Mouse (Mus musculus) liver, adult (tissue): Measurements from ENCODE around the gene Bnc1.

ENCODE experiments used
- GATA4 ChIP-seq: IDR thresholded peaks from 2 replicates; pipeline ENCODE4 v1.6.1; 2014; ENCODE audit warnings: mild to moderate bottlenecking, low read length; ENCODE audit not compliant: insufficient replicate concordance

Bnc1 gene

DNA sequence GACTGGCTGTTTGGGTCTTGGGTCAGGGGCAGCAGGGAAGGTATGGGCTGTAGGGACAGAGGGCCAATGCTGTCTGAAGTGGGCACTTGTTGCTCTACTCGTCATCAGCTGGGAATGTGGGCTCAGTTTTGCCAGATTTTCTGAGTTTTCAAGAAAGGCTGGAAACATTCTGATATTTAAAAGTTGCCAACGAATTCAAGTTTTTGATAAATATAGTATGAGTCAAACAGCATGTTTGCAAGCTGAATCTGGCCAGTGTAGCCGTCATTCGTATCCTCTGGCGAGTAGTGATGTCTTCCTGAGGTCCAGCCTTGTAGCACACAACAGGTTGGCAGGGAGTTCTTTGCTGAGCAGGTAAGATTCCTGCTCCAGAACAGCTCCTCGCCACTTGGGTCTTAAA lies 3.0 kb upstream of the Bnc1 start:
- no peak for TF ChIP-seq GATA4

DNA sequence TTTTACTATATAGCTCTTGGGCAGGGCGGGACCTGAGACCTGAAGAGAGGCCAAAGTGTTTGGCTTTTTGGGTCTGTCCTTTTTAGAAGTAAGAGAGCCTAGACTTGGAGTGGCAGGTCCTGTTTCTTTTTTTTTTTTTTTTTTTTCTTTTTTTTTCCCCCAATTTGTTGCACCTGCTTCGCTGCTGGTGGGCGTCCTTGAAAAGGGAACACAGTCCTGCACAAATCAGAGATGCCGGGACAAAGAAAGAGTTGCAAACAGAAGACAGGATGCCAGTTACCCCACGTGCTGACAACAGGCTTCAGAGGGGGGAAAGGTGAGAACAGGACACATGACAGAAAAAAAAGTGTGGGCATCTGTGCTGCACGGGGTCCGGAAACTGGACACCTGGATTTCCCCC lies 1.0 kb upstream of the Bnc1 start:
- TF ChIP-seq GATA4: no peak

DNA sequence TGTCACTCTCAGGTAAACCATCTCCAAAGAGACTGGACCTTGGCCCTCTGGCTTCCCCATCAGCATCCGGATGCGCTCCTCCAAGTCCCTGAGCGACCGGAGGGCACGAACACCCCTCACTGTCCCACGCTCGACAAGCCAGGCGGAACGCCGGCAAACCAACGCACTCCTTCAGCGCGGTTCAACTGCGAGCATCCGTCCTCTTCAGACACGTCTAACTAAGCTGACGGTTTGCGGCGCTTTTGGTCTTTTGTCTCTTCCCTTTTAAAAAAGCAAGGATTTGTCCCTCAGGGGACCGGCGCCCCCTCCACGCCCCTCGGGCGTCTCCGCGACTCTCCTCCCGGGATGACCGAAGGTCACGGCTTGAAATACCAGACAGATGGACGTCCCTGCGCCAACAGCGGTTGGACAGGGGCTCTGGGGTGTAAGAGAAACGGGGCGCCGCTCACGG lies 456 bp downstream of the Bnc1 start:
- TF ChIP-seq GATA4: no peak

DNA sequence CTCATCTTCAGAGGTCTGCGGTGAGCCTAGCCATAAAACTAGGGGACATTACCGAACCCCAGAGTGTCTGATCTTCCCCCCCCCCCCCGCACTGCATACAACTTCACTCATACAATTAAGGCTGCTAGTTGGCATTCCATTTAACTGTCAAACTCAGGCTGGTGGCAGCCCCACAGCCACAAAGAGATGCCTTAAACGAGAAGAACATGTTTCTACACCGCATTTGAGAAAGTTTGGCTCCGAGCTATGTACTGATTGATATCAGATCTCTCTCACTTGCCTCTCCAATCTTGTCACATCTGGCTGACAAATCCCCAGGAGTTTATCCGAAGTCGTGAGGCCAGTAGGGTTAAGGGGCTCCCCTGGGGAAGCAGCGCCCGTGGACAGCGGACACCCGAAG lies 976 bp downstream of the Bnc1 start:
- no peak for TF ChIP-seq GATA4

DNA sequence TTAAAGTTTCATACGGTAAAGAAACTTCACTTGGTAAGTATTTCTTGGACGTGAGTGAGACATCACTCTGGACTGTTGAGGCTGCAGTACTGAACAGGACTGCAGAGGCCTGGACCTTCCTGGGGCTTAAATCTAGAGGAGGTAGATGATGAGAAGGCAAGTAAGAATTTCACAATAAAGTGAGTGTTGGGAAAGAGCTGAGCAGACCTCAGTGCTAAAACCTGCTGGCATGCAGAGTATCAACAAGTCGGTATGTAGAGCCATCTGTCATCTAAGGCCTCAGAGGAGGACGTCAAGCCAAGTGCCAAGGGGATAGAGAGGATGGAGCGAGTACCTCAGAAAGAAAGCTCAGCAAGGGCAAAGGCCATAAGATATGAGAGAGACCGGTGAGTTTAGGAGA lies 8.4 kb downstream of the Bnc1 start:
- TF ChIP-seq GATA4: no peak

GRCm38 (mm10) chr7:81978304-81978703 lies 13.8 kb downstream of the Bnc1 start:
- no peak for TF ChIP-seq GATA4

- TF ChIP-seq GATA4: no peak
These were observed 17.5 kb downstream of the Bnc1 start for GRCm38 (mm10) chr7:81974616-81975015.

- no peak for TF ChIP-seq GATA4
These were observed 18.2 kb downstream of the Bnc1 start for GRCm38 (mm10) chr7:81973939-81974338.

DNA sequence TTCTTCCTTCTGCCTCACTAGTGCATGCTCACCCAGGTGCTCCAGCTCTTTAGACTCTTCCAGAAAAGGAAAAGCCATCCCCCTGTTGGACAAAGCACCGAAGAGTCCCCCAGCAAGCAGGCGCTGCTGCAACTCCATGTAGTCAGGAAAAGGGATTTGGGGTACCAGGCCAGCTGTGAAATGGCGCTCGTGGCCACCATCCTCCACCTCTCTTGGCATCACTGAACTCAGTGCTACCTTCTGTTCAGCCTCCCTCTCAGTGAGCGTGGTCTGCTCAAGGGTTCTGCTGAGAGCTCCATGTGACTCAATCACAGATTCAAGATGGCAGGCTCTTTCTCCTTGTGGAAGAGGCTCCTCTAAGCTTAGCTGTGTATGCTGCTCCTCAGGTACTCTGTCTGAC lies 18.8 kb downstream of the Bnc1 start:
- TF ChIP-seq GATA4: no peak

GRCm38 (mm10) chr7:81968975-81969374 lies 23.1 kb downstream of the Bnc1 start:
- no peak for TF ChIP-seq GATA4

DNA sequence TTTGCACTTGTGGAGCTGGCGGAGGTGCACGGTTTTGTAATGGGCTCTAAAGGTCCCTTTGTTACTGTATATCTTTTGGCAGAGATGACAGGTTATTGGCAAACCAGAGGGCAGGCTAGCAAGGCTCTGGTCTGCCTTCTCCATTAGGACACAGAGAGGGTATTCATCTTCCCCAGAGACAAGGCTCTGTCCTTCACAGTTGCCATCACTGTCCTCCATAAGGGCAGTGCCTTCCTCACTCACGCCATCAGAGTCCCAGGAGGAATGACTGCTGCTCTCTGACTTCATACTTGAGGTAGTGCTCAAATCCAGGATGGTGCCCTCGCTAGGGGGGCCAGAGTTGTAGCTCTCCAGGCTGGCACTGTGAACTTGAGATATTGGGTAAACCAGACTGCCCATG lies 23.6 kb downstream of the Bnc1 start:
- TF ChIP-seq GATA4: no peak

DNA sequence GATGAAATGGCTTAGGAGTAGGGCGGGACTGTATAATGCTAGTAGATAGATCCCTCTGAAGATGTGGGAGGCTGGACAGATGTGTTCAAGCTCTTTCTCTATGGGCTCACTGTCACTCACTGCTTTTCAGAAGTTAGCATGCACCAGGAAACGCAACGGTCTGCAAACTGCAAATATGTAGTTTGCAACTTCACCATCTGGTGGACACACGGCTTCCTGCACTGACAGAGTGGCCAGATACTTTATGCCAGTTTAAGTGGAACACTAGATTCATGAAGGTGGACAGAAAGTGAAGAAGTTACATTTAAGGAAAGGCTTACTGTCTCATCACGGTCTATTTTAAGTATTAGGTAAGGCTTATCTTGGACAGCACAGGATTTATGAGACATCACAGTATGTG lies 25.9 kb downstream of the Bnc1 start:
- no peak for TF ChIP-seq GATA4

DNA sequence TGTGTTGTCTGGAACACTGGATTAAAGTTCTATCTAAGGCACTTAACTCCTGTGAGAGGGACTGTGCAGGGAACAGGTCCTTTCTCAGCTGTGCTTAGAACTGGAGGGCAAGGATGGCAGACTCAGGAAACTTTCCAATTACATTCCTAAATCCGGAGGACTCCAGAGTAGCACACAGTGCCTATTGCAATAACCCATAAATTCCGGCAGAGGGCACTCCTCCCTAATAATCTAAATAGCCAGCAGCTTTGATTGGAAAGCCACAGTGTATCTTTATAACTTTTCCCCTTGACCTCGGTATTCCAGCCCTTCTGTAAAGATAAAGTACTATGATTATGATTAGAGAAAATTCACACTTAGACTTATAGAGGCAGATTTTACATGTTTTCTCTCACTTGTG lies 32.4 kb downstream of the Bnc1 start:
- TF ChIP-seq GATA4: no peak

GRCm38 (mm10) chr7:81954208-81954846 lies 37.8 kb downstream of the Bnc1 start:
- TF ChIP-seq GATA4: no peak

GRCm38 (mm10) chr7:81950499-81950898 lies 41.6 kb downstream of the Bnc1 start:
- no peak for TF ChIP-seq GATA4

GRCm38 (mm10) chr7:81945398-81945797 lies 46.7 kb downstream of the Bnc1 start:
- TF ChIP-seq GATA4: no peak

DNA sequence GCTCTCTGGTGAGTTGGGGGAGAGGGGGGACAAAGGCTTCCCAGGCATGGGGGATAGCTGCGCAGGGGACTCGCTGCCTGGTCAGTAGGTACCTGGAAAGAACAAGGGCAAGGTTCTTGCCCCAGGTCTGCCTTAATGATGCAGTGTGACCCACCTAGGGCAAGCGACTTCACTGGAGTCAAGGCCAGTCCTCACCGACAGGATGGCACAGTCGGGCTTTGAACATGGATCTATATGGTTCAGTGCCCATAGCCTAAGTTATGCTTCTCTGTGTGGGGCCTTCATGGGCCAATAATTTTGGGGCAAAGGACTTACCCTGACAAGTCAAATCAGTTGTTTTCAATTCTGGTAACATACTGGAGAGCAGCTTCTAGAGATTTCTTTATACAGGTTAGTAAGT lies 57.3 kb downstream of the Bnc1 start:
- no peak for TF ChIP-seq GATA4
